Comparison of ENCODE assay signal across 20 mouse cellular contexts in the genomic region with DNA sequence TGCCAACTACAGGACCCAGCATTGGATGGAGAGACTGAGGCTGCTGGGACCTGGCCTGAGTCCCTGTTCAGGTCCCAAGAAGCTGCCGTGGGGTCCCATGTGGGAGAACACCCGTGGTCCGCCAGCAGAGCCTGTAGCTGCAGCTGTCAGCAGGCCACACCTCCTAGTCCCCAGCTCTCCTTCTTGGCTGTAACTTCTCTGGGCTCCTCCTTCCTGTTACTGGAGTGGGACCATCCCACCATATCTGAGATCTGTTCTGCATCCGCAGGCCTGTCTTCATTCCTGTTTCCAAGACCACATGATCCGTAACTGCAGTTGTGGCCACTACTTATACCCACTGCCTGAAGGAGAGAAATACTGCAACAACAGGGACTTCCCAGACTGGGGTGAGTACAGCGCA. TPM values are rescaled to one million over a fixed set of nuclear protein-coding genes. Genes with fewer than 3 reads are reported as not detected.
"Had no signal": no experiment of that assay in that cellular context is flagged by ENCODE, and none has a peak within 500 bp of the region (broad histone marks: within the 10 kb centered on the region; RNA-seq: fewer than 3 reads in every experiment).

No protein-coding gene starts in this region.

- H3K4me1 ChIP-seq: liver, embryonic 13.5 days; midbrain, embryonic 12.5 days; midbrain, embryonic 15.5 days; neural tube, embryonic 13.5 days had no signal

- H3K9ac ChIP-seq: limb, embryonic 13.5 days; liver, embryonic 13.5 days; midbrain, embryonic 12.5 days; midbrain, embryonic 15.5 days; neural tube, embryonic 13.5 days had no signal

- H3K9me3 ChIP-seq: limb, embryonic 13.5 days; liver, embryonic 13.5 days; midbrain, embryonic 12.5 days; midbrain, embryonic 15.5 days; neural tube, embryonic 13.5 days had no signal

- H3K27ac ChIP-seq: limb, embryonic 13.5 days; liver, embryonic 13.5 days; macrophage; midbrain, embryonic 12.5 days; midbrain, embryonic 15.5 days; neural tube, embryonic 13.5 days had no signal

- DNase-seq: kidney, adult 2 months; kidney, postnatal 14 days; kidney, postnatal 4 days; left cerebral cortex, postnatal 4 days; liver, embryonic 13.5 days; lung, adult 2 months; lung, postnatal 10 days; retina, postnatal 1 day; right cerebral cortex, postnatal 25 days; spleen, adult 18-20 months; thymus, adult 2 months; thymus, postnatal 14 days; thymus, postnatal 4 days had no signal

- H3K27me3 ChIP-seq: limb, embryonic 13.5 days; liver, embryonic 13.5 days; midbrain, embryonic 12.5 days; midbrain, embryonic 15.5 days; neural tube, embryonic 13.5 days had no signal

- H3K4me3 ChIP-seq: limb, embryonic 13.5 days; liver, embryonic 13.5 days; midbrain, embryonic 12.5 days; midbrain, embryonic 15.5 days; neural tube, embryonic 13.5 days had no signal

- H3K4me2 ChIP-seq: limb, embryonic 13.5 days; liver, embryonic 13.5 days; midbrain, embryonic 12.5 days; midbrain, embryonic 15.5 days; neural tube, embryonic 13.5 days had no signal

- H3K36me3 ChIP-seq: limb, embryonic 13.5 days; liver, embryonic 13.5 days; midbrain, embryonic 12.5 days; midbrain, embryonic 15.5 days; neural tube, embryonic 13.5 days had no signal

- ATAC-seq: midbrain, embryonic 15.5 days had no signal

RNA-seq across cellular contexts. Expression of gene Scnn1b, which starts 49.1 kb away (rescaled TPM):
- polyA plus RNA-seq: liver, adult 2 months; liver, embryonic 13.5 days; liver, embryonic 16.5 days; macrophage; midbrain, embryonic 12.5 days; neural tube, embryonic 13.5 days had no signal
